Mouse (Mus musculus) brain, embryonic 14.5 days (tissue): ENCODE results near the gene Sgpp2. TPM values are rescaled to one million over a fixed set of nuclear protein-coding genes. Genes with fewer than 3 reads are reported as not detected.

Experiments used
- DNase-seq: peaks from one replicate; pipeline ENCODE4 v3.0.0-alpha.2; 2011; ENCODE audit warnings: low read depth
- CTCF ChIP-seq: fragments of 200-500 bp; IDR thresholded peaks from 2 replicates; pipeline ENCODE4 v1.5.1; 2012; ENCODE audit warnings: inconsistent platforms, mild to moderate bottlenecking, moderate library complexity, borderline replicate concordance; ENCODE audit not compliant: insufficient read depth, insufficient read length; ENCODE audit errors: extremely low read depth
- POLR2A ChIP-seq: fragments of 200-500 bp; IDR thresholded peaks from 2 replicates; pipeline ENCODE4 v1.6.1; 2012; ENCODE audit warnings: mild to moderate bottlenecking, inconsistent platforms, borderline replicate concordance; ENCODE audit not compliant: poor library complexity, insufficient read depth, insufficient read length, severe bottlenecking; ENCODE audit errors: extremely low read depth
- polyA plus RNA-seq: library from polyadenylated mRNA; depleted of rRNA; stranded (reverse); fragments of >200 nt; gene quantifications from 2 replicates; pipeline ENCODE4 v1.2.3, GENCODE M21; 2012

Sgpp2 gene
- polyA plus RNA-seq, 1 experiment: 1.4 TPM

DNA sequence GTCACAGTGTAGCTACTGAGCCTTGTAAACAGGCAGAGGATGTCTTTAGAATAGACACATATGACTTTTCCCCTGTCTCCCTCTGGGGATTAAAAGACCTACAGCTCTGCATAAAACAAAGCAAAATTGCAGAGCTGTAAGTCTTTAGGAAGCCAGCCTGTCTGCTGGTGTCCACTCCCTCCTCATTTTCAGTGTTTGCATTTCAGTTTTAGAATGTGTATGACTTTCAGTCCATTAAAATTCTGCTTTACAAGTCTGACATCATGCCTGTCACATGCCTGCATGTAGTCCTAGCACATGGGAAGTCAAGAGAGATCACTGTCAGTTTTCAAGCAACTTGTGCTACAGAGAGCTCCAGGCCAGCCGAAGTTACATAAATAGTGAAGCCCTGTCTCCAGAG lies 47.7 kb downstream of the Sgpp2 start:
- DNase-seq: no peak
- no peak for TF ChIP-seq POLR2A
- no peak for TF ChIP-seq CTCF

DNA sequence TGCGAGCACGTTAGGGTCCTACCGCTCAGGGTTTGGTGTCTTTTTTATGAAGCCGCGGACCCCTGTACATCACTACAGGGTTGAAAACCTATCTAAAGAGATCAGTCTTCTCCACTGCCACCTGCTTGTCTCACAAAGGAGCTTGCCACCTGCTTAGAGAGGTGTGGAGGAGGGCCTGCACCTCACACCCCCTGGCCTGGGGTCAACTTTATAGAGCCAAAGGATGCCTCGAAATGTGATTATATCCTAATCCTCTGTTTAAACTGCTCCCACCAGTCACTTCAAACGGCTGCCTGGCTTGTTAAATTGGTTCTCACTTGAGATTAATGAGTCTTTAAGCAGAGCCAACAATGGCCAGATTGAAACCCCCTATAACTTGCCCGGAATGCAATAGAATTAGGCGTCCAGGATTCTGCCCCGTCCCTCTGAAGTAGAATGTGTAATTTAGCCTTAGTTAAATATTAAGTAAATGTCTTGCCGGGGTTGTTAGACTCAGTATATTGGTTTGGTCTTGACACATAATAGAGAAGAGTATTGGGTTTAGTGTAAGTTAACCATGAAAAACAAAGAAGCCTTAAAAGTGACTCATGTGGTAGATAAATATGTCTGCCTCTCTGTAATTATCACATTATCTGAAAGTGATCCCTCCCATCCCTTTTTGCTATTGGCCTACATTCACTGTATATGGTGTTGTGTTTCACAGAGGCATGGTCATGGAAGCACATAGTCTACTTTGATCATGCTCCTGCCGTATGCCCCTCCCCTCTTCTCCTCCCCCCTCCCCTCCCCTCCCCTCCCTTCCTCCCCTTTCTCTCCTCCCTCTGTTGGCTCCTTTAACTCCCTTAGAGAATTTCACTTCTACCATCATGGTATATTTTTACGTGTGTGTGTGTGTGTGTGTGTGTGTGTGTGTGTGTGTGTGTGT lies 54.1 kb downstream of the Sgpp2 start:
- TF ChIP-seq POLR2A: no peak
- DNase-seq: peak; percentile 81

DNA sequence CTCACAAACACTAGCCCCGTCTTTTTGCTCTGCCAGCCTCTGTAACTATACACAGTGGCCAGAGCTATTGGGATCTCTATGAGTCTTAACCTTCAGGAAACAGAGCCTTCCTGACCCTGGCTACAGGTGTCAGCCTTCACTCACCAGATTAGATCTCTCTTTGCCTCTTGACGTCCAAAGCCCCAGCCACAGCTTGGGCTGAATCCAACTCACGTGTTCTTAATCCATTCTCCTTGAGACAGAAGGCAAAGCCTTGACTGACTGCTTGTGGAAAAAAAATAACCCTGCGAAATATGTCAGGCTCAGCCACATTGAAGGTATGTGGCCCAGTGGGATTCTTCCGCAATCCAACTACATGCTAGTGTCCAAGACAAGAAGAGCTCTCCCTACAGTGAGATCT lies 57.7 kb downstream of the Sgpp2 start:
- DNase-seq: peak; percentile 23
- no peak for TF ChIP-seq POLR2A
- TF ChIP-seq CTCF: no peak

DNA sequence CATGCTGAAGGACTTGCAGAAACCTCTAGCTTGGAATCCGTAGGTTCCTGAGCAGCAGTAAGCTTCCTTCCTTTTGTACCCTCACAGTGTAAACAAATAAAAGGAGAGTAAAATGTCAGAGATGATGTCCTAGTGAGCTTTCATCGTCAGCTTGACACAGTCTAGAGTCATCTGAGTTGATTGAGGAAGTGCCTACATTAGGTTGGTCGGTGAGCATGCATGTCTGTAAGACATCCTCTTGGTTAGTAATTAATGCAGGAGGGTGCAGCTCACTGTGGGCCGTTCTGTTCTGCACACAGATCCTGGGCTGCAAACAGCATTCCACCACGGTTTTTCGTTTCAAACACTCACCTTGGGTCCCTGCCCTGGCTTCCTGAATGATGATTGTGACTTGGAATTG lies 60.0 kb downstream of the Sgpp2 start:
- DNase-seq: no peak
- TF ChIP-seq POLR2A: no peak
- TF ChIP-seq CTCF: no peak

DNA sequence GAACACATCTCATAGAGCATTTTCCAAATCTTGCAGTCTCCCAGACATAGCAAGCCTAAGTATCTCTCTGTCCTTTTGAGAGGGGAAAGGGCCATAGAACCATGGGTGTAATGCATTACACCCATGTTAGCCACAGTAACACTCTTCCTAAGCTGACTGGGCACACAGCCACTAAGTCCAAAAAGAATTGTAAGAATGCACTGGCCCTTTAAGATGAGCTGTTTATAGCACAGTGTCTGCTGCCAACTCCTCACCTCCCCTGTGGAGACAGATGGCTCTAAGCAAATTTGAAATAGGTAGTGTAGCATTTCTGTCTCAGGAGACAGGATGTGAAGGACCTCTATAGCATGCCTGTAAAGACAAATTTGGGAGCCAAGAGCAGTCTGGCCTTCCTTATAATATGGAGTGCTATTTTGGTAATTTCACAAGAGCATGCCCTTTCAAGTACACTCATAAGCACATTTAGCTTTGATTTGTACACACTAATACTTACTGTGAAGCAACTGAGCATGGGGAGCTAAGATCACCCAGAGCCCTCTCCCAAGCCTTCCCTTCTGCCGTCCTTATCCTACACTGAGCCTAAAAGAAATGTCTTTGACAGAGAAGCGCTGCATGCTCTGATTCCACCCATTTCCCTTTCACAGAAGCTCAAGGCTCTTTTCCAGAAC lies 61.6 kb downstream of the Sgpp2 start:
- TF ChIP-seq POLR2A: no peak
- TF ChIP-seq CTCF: no peak
- DNase-seq: peak; percentile 91

DNA sequence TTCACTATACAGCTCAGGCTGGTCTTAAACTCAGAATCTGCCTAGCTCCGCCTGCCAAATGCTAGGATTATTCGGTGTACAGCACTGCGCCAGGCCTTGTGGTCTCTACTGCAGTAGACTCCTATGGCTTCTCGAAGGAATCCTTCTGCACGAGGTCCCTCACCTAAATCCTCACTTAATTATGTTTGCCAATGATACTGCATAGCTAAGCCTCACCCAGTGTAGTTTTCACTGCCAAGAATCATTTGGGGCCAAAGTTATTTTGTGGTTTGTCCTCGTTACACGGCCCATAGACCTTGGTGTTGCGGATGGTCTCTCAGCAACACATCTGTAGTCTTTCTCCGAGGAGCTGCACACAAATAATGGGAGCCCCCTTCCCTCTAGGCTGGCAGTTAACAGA lies 62.2 kb downstream of the Sgpp2 start:
- no peak for DNase-seq
- TF ChIP-seq POLR2A (no peak), CTCF (no peak)

DNA sequence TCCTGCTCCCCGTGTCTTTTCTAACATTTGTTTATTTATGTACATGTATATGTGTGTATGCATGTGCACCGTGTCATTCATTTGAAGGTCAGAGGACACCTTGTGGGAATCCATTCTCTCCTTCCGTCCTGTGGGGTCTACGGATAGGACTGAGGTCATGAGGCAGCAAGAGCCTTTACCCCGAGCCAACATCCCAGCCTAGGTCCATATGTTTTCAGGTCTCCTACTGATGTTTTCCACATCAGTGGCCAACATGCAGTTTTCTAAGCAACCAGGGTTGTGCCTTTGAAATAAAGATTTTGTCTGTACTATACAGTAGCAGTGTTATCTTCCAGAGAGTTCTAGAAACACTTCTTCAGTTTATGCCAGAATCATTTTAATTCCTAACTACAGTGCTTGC lies 63.7 kb downstream of the Sgpp2 start:
- DNase-seq: no peak
- no peak for TF ChIP-seq CTCF

DNA sequence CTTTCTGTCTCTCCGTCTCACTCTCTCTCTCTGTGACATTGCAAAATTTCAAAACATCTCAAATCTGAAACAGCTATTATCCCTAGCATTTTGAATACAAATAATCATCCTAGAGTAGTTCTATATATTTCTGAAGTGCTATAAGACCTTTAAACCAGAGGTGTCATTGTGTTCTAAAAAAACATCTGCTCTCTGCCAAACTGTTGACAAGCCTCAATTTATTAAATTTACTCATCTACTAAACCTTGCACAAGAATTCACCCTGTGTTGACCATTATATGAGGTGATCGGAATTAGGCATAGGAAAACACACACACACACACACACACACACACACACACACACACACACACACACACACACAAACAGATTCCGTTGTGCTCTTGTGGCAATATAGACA lies 64.9 kb downstream of the Sgpp2 start:
- TF ChIP-seq POLR2A (no peak), CTCF (no peak)
- no peak for DNase-seq

DNA sequence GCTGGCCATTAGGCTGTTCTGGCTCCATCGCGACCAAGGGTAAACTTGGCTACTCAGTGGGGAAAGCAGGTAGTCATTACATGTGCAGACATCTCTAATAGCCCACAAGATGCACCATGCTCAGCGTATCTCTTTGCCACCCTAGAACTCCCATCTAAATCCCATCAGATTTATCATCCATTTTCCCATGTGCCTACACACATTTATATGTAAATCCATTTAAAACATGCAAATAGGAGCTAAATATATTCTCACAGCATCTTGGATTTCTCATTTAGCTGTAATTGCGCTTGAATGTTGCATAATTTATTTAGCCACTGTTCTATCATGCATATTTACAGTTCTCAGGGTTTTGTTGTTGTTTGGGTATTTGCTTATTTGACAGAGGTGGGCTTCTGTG lies 70.8 kb downstream of the Sgpp2 start:
- DNase-seq: peak; percentile 33
- TF ChIP-seq POLR2A: no peak
- TF ChIP-seq CTCF: no peak

DNA sequence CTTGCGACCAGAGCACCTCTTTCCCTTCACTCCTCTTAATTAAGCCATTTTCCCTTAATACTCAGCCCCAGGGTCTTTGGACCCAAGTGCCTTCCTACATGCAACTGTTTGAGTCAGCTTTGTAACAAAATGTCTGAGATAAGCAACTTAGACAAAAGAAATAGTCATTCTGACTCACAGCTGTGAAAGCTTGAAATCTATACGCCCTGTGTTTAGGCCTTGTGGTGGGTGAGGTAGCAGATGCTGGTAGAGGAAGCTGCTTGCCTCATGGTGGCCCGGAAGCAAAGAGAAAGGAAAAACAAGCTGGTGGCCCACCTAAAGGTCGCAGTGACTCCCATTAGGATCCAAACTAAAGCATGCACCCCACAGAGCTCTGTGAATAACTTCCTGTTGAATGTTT lies 77.7 kb downstream of the Sgpp2 start:
- TF ChIP-seq CTCF: no peak
- no peak for DNase-seq

DNA sequence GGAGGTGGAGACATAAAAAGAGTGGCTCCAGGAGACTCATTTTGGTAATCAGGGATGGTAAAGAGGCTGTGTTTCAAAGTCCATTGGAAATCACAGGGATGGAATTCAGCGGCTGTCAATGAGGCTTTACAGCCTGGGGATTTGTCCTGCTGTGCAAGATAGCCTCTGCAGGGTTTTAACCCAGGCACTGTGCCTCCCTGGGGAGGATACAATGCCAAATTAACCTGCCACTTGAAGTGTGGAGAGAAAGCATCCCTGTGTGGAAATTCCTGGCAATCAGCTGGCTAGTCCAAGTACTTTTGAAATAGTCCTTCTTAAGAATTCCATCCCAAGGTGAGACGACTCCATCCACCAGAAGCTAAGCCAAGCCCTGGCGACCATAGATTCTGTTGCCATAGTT lies 78.7 kb downstream of the Sgpp2 start:
- TF ChIP-seq CTCF: no peak
- TF ChIP-seq POLR2A: no peak
- no peak for DNase-seq

DNA sequence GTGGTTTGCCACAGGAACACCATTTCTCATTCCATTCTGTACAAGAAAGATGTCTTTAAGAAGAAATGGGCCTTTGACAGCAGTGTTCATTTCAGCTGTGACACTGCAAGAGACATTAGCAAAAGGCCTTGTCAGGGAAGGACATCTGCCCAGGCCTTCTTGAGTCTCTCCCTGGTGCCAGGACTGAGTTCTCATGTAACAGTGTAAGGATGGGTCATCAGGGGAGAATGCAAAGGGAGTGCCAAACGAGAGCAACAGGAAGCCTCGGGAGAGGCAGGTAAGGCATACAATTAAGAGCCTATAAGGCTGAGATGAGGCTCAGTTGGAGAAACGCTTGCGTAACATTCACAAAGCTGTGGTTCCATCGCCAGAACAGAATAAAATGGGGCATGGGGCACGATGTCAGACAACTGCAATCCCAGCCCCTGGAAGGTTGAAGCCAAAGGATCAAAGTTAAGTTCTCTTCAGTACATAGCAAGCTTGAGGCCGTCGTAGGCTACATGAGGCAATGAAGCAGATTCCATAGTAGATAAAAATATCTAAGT lies 85.1 kb downstream of the Sgpp2 start:
- no peak for DNase-seq
- no peak for TF ChIP-seq CTCF

DNA sequence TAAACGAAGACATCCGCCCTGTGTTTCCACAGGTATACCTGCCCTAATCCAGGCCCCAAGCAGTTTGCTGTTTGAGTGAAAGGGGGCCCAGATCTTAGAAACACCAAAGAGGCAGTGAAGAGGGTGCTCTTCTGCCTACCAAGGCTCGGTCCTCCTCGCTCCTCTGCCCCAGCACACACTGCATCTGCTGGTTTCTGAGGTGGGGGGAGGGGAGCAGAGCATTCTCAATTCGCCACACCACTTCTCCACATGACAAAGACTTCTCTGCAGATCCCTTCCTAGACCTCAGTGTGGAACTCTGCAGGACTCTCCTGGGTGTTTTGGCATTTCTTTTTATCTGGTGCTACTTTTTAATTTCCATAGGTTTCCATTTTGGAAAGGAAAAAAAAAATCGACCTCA lies 85.6 kb downstream of the Sgpp2 start:
- TF ChIP-seq POLR2A (no peak), CTCF (no peak)
- DNase-seq: peak; percentile 35
